Mouse (Mus musculus): Measurements from ENCODE around the gene Prss50. TPM values are rescaled to one million over a fixed set of nuclear protein-coding genes. Genes with fewer than 3 reads are reported as not detected.

Gene Prss50
- total and polyA plus RNA-seq, 3 experiments, result not detected

- dilution Hi-C loops (cut with MboI; ENCODE audit: extremely low pct_ligation_motif_present, extremely low pct_unique_long_range_greater_than_20kb, low sequenced_read_pairs) (no loop called here), in situ Hi-C loops (cut with MboI; ENCODE audit: low pct_ligation_motif_present, low pct_unique_long_range_greater_than_20kb, low sequenced_read_pairs) (no loop called here)
- H3K4me2 ChIP-seq (ENCODE audit: insufficient read depth, low read depth, poor library complexity, severe bottlenecking), result no peak overlapping the region
- H3K36me3 ChIP-seq (replicated peaks in 1 of 2; ENCODE audit: control insufficient read depth in 1 of 2, insufficient read depth in 1 of 2, low read length in 1 of 2), result peaks cover 0 to 45% of the 10 kb centered on the region in 2 experiments
- DNase-seq (ENCODE audit: extremely low read depth), result no peak
- TF ChIP-seq NELFE (IDR thresholded peaks at IDR 0.05; ENCODE audit: low read depth, low read length) (no peak), SIN3A (IDR thresholded peaks at IDR 0.05; ENCODE audit: low read length) (no peak)
- H3K4me3 ChIP-seq (replicated peaks in 1 of 3; ENCODE audit: low read depth in 2 of 3, low read length in 2 of 3, poor library complexity in 1 of 3), result peak overlapping the region in 1 of 3 experiments; percentile 53
- H3K27me3 ChIP-seq (replicated peaks), result peaks cover 2% of the 10 kb centered on the region
- H3K9me3 ChIP-seq (replicated peaks; ENCODE audit: low read length), result no peaks in the 10 kb centered on the region
- no peak overlapping the region for H3K27ac ChIP-seq (ENCODE audit: insufficient read depth, low read depth)
- H3K4me1 ChIP-seq (ENCODE audit: control insufficient read depth in 1 of 2, insufficient read depth in 2 of 2), result peaks cover 0 to 43% of the 10 kb centered on the region in 2 experiments; a peak in 2 of 4 replicates
- H3K9ac ChIP-seq (ENCODE audit: insufficient read depth, low read depth), result no peak overlapping the region
- no peaks in the 10 kb centered on the region for H3K79me2 ChIP-seq (replicated peaks; ENCODE audit: control insufficient read depth, extremely low read depth, insufficient read depth, poor library complexity, severe bottlenecking)
Measured at GRCm38 (mm10) chr9:110888935-110889334, 31.2 kb downstream of the Prss50 start.

- TF ChIP-seq ELF1 (IDR thresholded peaks at IDR 0.05; ENCODE audit: low read depth, low read length) (no peak), CTCF (conservative IDR thresholded peaks at IDR 0.05 in 1 of 2, IDR thresholded peaks at IDR 0.05 in 1 of 2; ENCODE audit: low read depth in 2 of 2, low read length in 2 of 2) (peak; percentile 49 to 54; a peak in 3 of 4 replicates)
- peaks cover 0 to 57% of the 10 kb centered on the region in 2 experiments for H3K36me3 ChIP-seq (replicated peaks in 1 of 2; ENCODE audit: control insufficient read depth in 1 of 2, insufficient read depth in 1 of 2, low read length in 1 of 2)
- H3K9ac ChIP-seq (ENCODE audit: insufficient read depth, low read depth), result no peak overlapping the region
- in situ Hi-C loops (cut with MboI; ENCODE audit: low pct_ligation_motif_present, low pct_unique_long_range_greater_than_20kb, low sequenced_read_pairs) (no loop called here), dilution Hi-C loops (cut with MboI; ENCODE audit: extremely low pct_ligation_motif_present, extremely low pct_unique_long_range_greater_than_20kb, low sequenced_read_pairs) (no loop called here)
- H3K79me2 ChIP-seq (replicated peaks; ENCODE audit: control insufficient read depth, extremely low read depth, insufficient read depth, poor library complexity, severe bottlenecking), result no peaks in the 10 kb centered on the region
- peak overlapping the region; percentile 33; the same call in 1 of the 2 replicates for H3K4me2 ChIP-seq (ENCODE audit: insufficient read depth, low read depth, poor library complexity, severe bottlenecking)
- H3K9me3 ChIP-seq (replicated peaks; ENCODE audit: low read length), result no peaks in the 10 kb centered on the region
- H3K4me3 ChIP-seq (replicated peaks in 1 of 3; ENCODE audit: low read depth in 2 of 3, low read length in 2 of 3, poor library complexity in 1 of 3), result no peak overlapping the region
- DNase-seq (ENCODE audit: extremely low read depth), result no peak
- H3K27me3 ChIP-seq (replicated peaks), result peaks cover 2% of the 10 kb centered on the region
- H3K27ac ChIP-seq (ENCODE audit: insufficient read depth, low read depth), result no peak overlapping the region
- peaks cover 0 to 44% of the 10 kb centered on the region in 2 experiments; a peak in 2 of 4 replicates for H3K4me1 ChIP-seq (ENCODE audit: control insufficient read depth in 1 of 2, insufficient read depth in 2 of 2)
Measured at GRCm38 (mm10) chr9:110890026-110890783, 32.4 kb downstream of the Prss50 start.

GRCm38 (mm10) chr9:110891077-110891828 is 33.5 kb downstream of the Prss50 start:
- no peaks in the 10 kb centered on the region for H3K27me3 ChIP-seq (replicated peaks)
- dilution Hi-C loops (cut with MboI; ENCODE audit: extremely low pct_ligation_motif_present, extremely low pct_unique_long_range_greater_than_20kb, low sequenced_read_pairs), result no loop called here
- TF ChIP-seq ZMIZ1 (IDR thresholded peaks at IDR 0.05; ENCODE audit: low read depth, low read length) (no peak), ETS1 (conservative IDR thresholded peaks at IDR 0.05; ENCODE audit: low read depth, low read length) (no peak), EP300 (IDR thresholded peaks at IDR 0.05; ENCODE audit: low read length) (no peak), NELFE (IDR thresholded peaks at IDR 0.05; ENCODE audit: low read depth, low read length) (no peak), BHLHE40 (IDR thresholded peaks at IDR 0.05; ENCODE audit: low read depth, low read length) (no peak), USF1 (IDR thresholded peaks at IDR 0.05; ENCODE audit: low read depth, low read length) (no peak), MXI1 (IDR thresholded peaks at IDR 0.05; ENCODE audit: low read depth, low read length) (no peak)
- in situ Hi-C loops (cut with MboI; ENCODE audit: low pct_ligation_motif_present, low pct_unique_long_range_greater_than_20kb, low sequenced_read_pairs), result no loop called here
- no peak overlapping the region for H3K27ac ChIP-seq (ENCODE audit: insufficient read depth, low read depth)
- H3K36me3 ChIP-seq (replicated peaks in 1 of 2; ENCODE audit: control insufficient read depth in 1 of 2, insufficient read depth in 1 of 2, low read length in 1 of 2), result peaks cover 0 to 59% of the 10 kb centered on the region in 2 experiments
- H3K4me2 ChIP-seq (ENCODE audit: insufficient read depth, low read depth, poor library complexity, severe bottlenecking), result no peak overlapping the region
- H3K9ac ChIP-seq (ENCODE audit: insufficient read depth, low read depth), result no peak overlapping the region
- no peaks in the 10 kb centered on the region for H3K79me2 ChIP-seq (replicated peaks; ENCODE audit: control insufficient read depth, extremely low read depth, insufficient read depth, poor library complexity, severe bottlenecking)
- no peak for DNase-seq (ENCODE audit: extremely low read depth)
- H3K4me1 ChIP-seq (ENCODE audit: control insufficient read depth in 1 of 2, insufficient read depth in 2 of 2), result peaks cover under 1 to 54% of the 10 kb centered on the region in 2 experiments; a peak in 2 of 4 replicates
- no peaks in the 10 kb centered on the region for H3K9me3 ChIP-seq (replicated peaks; ENCODE audit: low read length)
- H3K4me3 ChIP-seq (replicated peaks in 1 of 3; ENCODE audit: low read depth in 2 of 3, low read length in 2 of 3, poor library complexity in 1 of 3), result no peak overlapping the region
